ENCODE assay signal across 8 mouse cellular contexts in the genomic region with DNA sequence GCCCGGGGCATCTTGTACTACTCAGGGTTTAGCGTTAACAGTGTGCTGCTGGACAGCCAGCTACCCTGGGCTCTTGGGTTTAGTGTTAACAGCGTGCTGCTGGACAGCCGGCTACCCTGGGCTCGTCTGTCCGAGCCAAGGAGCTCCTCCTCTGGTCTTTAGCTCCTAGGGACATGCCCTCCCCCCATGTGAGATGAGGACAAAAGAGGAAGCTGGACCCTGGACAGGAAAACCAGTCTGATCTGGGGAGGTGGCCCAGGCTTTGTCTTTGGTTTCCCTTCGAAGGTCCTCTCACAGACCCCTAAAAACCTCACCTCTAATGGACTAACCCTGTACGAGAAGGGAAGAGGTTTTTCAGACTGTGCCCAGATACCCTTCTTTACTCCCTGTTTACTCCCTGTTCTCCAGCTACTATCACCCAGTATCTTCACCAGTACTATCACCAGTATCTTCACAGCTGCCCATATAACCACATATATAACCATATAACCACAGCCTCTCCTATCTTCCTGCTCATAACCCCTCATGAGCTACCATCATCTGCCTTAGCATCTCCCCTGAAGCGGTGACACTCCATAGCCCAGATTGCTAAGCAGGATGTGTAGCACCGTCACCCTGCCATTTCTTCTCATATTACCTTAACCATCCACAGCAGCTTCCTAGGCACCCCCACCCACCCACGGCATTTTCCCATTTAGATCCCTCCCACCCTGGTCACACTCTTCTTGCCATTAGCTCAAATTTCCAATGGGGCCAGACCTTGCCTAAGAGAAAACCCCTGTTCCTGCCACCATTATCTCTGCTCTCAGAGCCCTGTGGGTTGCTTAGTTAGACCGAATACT. TPM values are rescaled to one million over a fixed set of nuclear protein-coding genes. Genes with fewer than 3 reads are reported as not detected.
DNase-seq lines count a peak whose midpoint lies in the region; ATAC-seq and TF ChIP-seq lines count a peak whose summit lies in the region.

No protein-coding gene starts in this region.

- TF ChIP-seq POLR2A in bone marrow macrophage, adult 2 months (IDR thresholded peaks at IDR 0.05; ENCODE audit: borderline replicate concordance, low read depth, low read length) = 0 out of 2 replicates have a peak, but pooled peaks have one; percentile 37

- H3K27ac ChIP-seq in hindbrain, embryonic 10.5 days = peak overlapping the region; percentile 40
- no peak overlapping the region for H3K27ac ChIP-seq in hindbrain, embryonic 14.5 days
- H3K27ac ChIP-seq in bone marrow macrophage, adult 2 months (ENCODE audit: insufficient read depth, low read depth, low read length) = peak overlapping the region; percentile 93
- peak overlapping the region; percentile 75; the same call in 1 of the 2 replicates for H3K27ac ChIP-seq in lung, embryonic 15.5 days

- peaks cover 51% of the 10 kb centered on the region for H3K4me1 ChIP-seq in hindbrain, embryonic 10.5 days (replicated peaks)
- peaks cover 15% of the 10 kb centered on the region; the same call in 1 of the 2 replicates for H3K4me1 ChIP-seq in hindbrain, embryonic 14.5 days (replicated peaks; ENCODE audit: control insufficient read depth, insufficient read depth, low read length)
- H3K4me1 ChIP-seq in bone marrow macrophage, adult 2 months (ENCODE audit: control insufficient read depth, insufficient read depth, low read length) = peaks cover 47% of the 10 kb centered on the region
- H3K4me1 ChIP-seq in lung, embryonic 15.5 days = peaks cover 60% of the 10 kb centered on the region

- no peak for ATAC-seq in hindbrain, embryonic 14.5 days (ENCODE audit: low FRiP score)
- peak; percentile 5 for ATAC-seq in inflammation-experienced regulatory T-cells, adult 6 months
- ATAC-seq in lung, embryonic 15.5 days (ENCODE audit: borderline replicate concordance, extremely low read depth, low FRiP score, low TSS enrichment) = no peak

- H3K36me3 ChIP-seq in hindbrain, embryonic 10.5 days = peaks cover 10% of the 10 kb centered on the region; the same call in 1 of the 2 replicates
- no peaks in the 10 kb centered on the region for H3K36me3 ChIP-seq in hindbrain, embryonic 14.5 days (replicated peaks; ENCODE audit: control insufficient read depth, insufficient read depth)
- no peaks in the 10 kb centered on the region for H3K36me3 ChIP-seq in lung, embryonic 15.5 days

- 0 out of 2 replicates have a peak overlapping the region, but pooled peaks have one; percentile 7 for H3K4me3 ChIP-seq in hindbrain, embryonic 10.5 days
- no peak overlapping the region for H3K4me3 ChIP-seq in hindbrain, embryonic 14.5 days (replicated peaks; ENCODE audit: low read length)
- peak overlapping the region; percentile 63 for H3K4me3 ChIP-seq in bone marrow macrophage, adult 2 months (ENCODE audit: insufficient read depth, low read length)
- H3K4me3 ChIP-seq in lung, embryonic 15.5 days = peak overlapping the region; percentile 78

- WGBS in hindbrain, embryonic 10.5 days = 59% methylated on average over 12 of the region's 12 CpGs
- 64% methylated on average over 12 of the region's 12 CpGs for WGBS in hindbrain, embryonic 14.5 days
- 51% methylated on average over 12 of the region's 12 CpGs for WGBS in lung, embryonic 15.5 days

- H3K27me3 ChIP-seq in hindbrain, embryonic 10.5 days (ENCODE audit: insufficient read depth, poor library complexity, severe bottlenecking) = no peaks in the 10 kb centered on the region
- no peaks in the 10 kb centered on the region for H3K27me3 ChIP-seq in hindbrain, embryonic 14.5 days (ENCODE audit: control insufficient read depth, insufficient read depth, low read length)
- H3K27me3 ChIP-seq in lung, embryonic 15.5 days = no peaks in the 10 kb centered on the region

- H3K9me3 ChIP-seq in hindbrain, embryonic 10.5 days = no peaks in the 10 kb centered on the region
- no peaks in the 10 kb centered on the region for H3K9me3 ChIP-seq in hindbrain, embryonic 14.5 days (ENCODE audit: control insufficient read depth, low read length)
- H3K9me3 ChIP-seq in lung, embryonic 15.5 days = no peaks in the 10 kb centered on the region

- no peak for DNase-seq in hindbrain, embryonic 10.5 days (ENCODE audit: low spot score)
- no peak for DNase-seq in hindbrain, embryonic 14.5 days (ENCODE audit: low spot score)
- no peak for DNase-seq in cerebellum, postnatal 4 days (ENCODE audit: low spot score in 2 of 2)
- no peak for DNase-seq in left cerebral cortex, adult 8-10 months (ENCODE audit: low spot score in 2 of 2)
- no peak for DNase-seq in cerebellum, adult 18-20 months

- no peak overlapping the region for H3K4me2 ChIP-seq in hindbrain, embryonic 14.5 days (replicated peaks)
- H3K4me2 ChIP-seq in lung, embryonic 15.5 days = peak overlapping the region; percentile 86

- no peak overlapping the region for H3K9ac ChIP-seq in hindbrain, embryonic 14.5 days
- no peak overlapping the region for H3K9ac ChIP-seq in lung, embryonic 15.5 days

- TF ChIP-seq CTCF in bone marrow macrophage, adult 2 months (IDR thresholded peaks at IDR 0.05; ENCODE audit: low read depth, low read length) = no peak

RNA-seq across cellular contexts. Expression of gene Rhog, which starts 8.7 kb away (rescaled TPM):
- 34.3 and 41.3 TPM in 2 replicates for polyA plus RNA-seq in hindbrain, embryonic 10.5 days (2016; fragmentation: Nextera tagmentation; extraction: Ambion mirVana)
- 20.3 and 20.5 TPM in 2 replicates for polyA plus RNA-seq in hindbrain, embryonic 14.5 days (2014; fragmentation: Nextera tagmentation; extraction: Ambion mirVana)
- 537 and 572 TPM in 2 replicates for polyA plus RNA-seq in bone marrow macrophage, adult 2 months (2012; ENCODE audit: insufficient read depth, insufficient read length, missing spikeins)
- polyA plus RNA-seq in inflammation-experienced regulatory T-cells, adult 6 months (2017; shearing (Covaris generic)) = 100 to 1,000 TPM; 135 to 199 (median 174) TPM
- 72.8 and 74.5 TPM in 2 replicates for polyA plus RNA-seq in lung, embryonic 15.5 days (2015; fragmentation: Nextera tagmentation; extraction: Ambion mirVana)
- total RNA-seq in left cerebral cortex, adult 8-10 months (2022) = 10 to 100 TPM; 34.4 to 46.5 (median 39.2) TPM

RNA-seq across cellular contexts. Expression of gene Stim1, which starts 20.4 kb away (rescaled TPM):
- 8.9 and 13.5 TPM in 2 replicates for polyA plus RNA-seq in hindbrain, embryonic 10.5 days (2016; fragmentation: Nextera tagmentation; extraction: Ambion mirVana)
- 15.2 and 15.4 TPM in 2 replicates for polyA plus RNA-seq in hindbrain, embryonic 14.5 days (2014; fragmentation: Nextera tagmentation; extraction: Ambion mirVana)
- 43.4 and 50.2 TPM in 2 replicates for polyA plus RNA-seq in bone marrow macrophage, adult 2 months (2012; ENCODE audit: insufficient read depth, insufficient read length, missing spikeins)
- 10 to 100 TPM; 46.3 to 50.9 (median 48.2) TPM for polyA plus RNA-seq in inflammation-experienced regulatory T-cells, adult 6 months (2017; shearing (Covaris generic))
- polyA plus RNA-seq in lung, embryonic 15.5 days (2015; fragmentation: Nextera tagmentation; extraction: Ambion mirVana) = 16.7 and 20.1 TPM in 2 replicates
- 10 to 100 TPM; 87.0 to 97.5 (median 94.7) TPM for total RNA-seq in left cerebral cortex, adult 8-10 months (2022)

RNA-seq across cellular contexts. Expression of gene Pgap2, which starts 37.2 kb away (rescaled TPM):
- polyA plus RNA-seq in hindbrain, embryonic 10.5 days (2016; fragmentation: Nextera tagmentation; extraction: Ambion mirVana) = 44.2 and 51.6 TPM in 2 replicates
- 63.9 and 65.0 TPM in 2 replicates for polyA plus RNA-seq in hindbrain, embryonic 14.5 days (2014; fragmentation: Nextera tagmentation; extraction: Ambion mirVana)
- 103 and 110 TPM in 2 replicates for polyA plus RNA-seq in bone marrow macrophage, adult 2 months (2012; ENCODE audit: insufficient read depth, insufficient read length, missing spikeins)
- polyA plus RNA-seq in inflammation-experienced regulatory T-cells, adult 6 months (2017; shearing (Covaris generic)) = 10 to 100 TPM; 46.4 to 51.1 (median 47.1) TPM
- polyA plus RNA-seq in lung, embryonic 15.5 days (2015; fragmentation: Nextera tagmentation; extraction: Ambion mirVana) = 81.0 and 91.8 TPM in 2 replicates
- 10 to 100 TPM; 23.7 to 28.9 (median 25.5) TPM for total RNA-seq in left cerebral cortex, adult 8-10 months (2022)

RNA-seq across cellular contexts. Expression of gene Nup98, which starts 37.2 kb away (rescaled TPM):
- 36.9 and 42.6 TPM in 2 replicates for polyA plus RNA-seq in hindbrain, embryonic 10.5 days (2016; fragmentation: Nextera tagmentation; extraction: Ambion mirVana)
- 24.4 and 25.8 TPM in 2 replicates for polyA plus RNA-seq in hindbrain, embryonic 14.5 days (2014; fragmentation: Nextera tagmentation; extraction: Ambion mirVana)
- 33.3 and 36.9 TPM in 2 replicates for polyA plus RNA-seq in bone marrow macrophage, adult 2 months (2012; ENCODE audit: insufficient read depth, insufficient read length, missing spikeins)
- polyA plus RNA-seq in inflammation-experienced regulatory T-cells, adult 6 months (2017; shearing (Covaris generic)) = 10 to 100 TPM; 34.1 to 42.1 (median 39.1) TPM
- 33.8 and 35.3 TPM in 2 replicates for polyA plus RNA-seq in lung, embryonic 15.5 days (2015; fragmentation: Nextera tagmentation; extraction: Ambion mirVana)
- 10 to 100 TPM; 40.7 to 43.0 (median 41.7) TPM for total RNA-seq in left cerebral cortex, adult 8-10 months (2022)
